Mouse (Mus musculus): ENCODE measurements at regions not wholly inside any gene's neighbourhood (a gene's known extent, or its start where the extent isn't known, plus 50 kb on each side); places are given as distances from the start of the nearest gene placed in this dataset.

DNA sequence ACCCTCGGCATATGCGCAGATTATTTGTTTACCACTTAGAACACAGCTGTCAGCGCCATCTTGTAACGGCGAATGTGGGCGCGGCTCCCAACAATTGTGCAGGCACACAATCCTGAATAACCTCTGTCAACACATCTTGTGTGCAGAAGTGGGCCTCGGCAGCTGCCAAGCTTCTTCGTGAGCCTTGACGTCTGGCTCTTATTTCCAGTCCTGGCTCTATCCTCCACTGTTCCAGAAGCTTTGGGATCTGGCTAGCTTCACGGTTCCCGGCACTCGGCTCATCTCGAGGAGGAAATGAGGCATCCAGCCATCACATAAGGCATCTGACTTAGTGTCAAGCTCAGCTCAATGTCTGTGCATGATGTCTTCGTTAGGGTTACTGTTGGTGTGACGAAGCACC lies 195.8 kb upstream of the 1700012A03Rik start:
- no peak for TF ChIP-seq POLR2A (IDR thresholded peaks at IDR 0.05; ENCODE audit: insufficient read length, low read depth)
- TF ChIP-seq USF1 (IDR thresholded peaks at IDR 0.05; ENCODE audit: low read depth), result no peak
- no peak for TF ChIP-seq POLR2AphosphoS2 (IDR thresholded peaks at IDR 0.05; ENCODE audit: insufficient read length, low read depth)
- no peak for TF ChIP-seq MAX (IDR thresholded peaks at IDR 0.05; ENCODE audit: low read depth)
- TF ChIP-seq TCF12 (IDR thresholded peaks at IDR 0.05; ENCODE audit: insufficient read depth, poor library complexity, severe bottlenecking), result no peak
- no peak for TF ChIP-seq TCF3 (IDR thresholded peaks at IDR 0.05; ENCODE audit: insufficient read length, low read depth)
- no peak for TF ChIP-seq MYOD1 (IDR thresholded peaks at IDR 0.05; ENCODE audit: control insufficient read depth in 1 of 3, insufficient read length in 2 of 3, low read depth in 2 of 3)
- no peak for TF ChIP-seq MYOG (IDR thresholded peaks at IDR 0.05; ENCODE audit: control insufficient read depth in 1 of 3, insufficient read depth in 1 of 3, insufficient read length in 2 of 3, low read depth in 2 of 3)
- no peak for TF ChIP-seq REST (IDR thresholded peaks at IDR 0.05; ENCODE audit: insufficient read depth, insufficient read length)

Data from myocyte (in vitro differentiated cells).